Mouse (Mus musculus) bone marrow, adult 2 months (tissue): ENCODE data around the gene Tspan8.

Experiments used
- CTCF ChIP-seq: fragments of 200-500 bp; IDR thresholded peaks from 2 replicates; pipeline ENCODE4 v1.5.1; 2011; ENCODE audit warnings: low read length, control low read depth; ENCODE audit not compliant: control insufficient read depth, insufficient read depth
- POLR2A ChIP-seq: fragments of 200-500 bp; IDR thresholded peaks from 2 replicates; pipeline ENCODE4 v1.6.1; 2011; ENCODE audit warnings: low read depth, mild to moderate bottlenecking, control low read depth, low read length, borderline replicate concordance; ENCODE audit not compliant: control insufficient read depth

- no peak for TF ChIP-seq CTCF
- no peak for TF ChIP-seq POLR2A
Observed at GRCm38 (mm10) chr10:115848511-115848910, 31.9 kb downstream of the Tspan8 start.
